Mouse (Mus musculus) neural tube, embryonic 15.5 days (tissue): ENCODE measurements at regions not wholly inside any gene's neighbourhood (a gene's known extent, or its start where the extent isn't known, plus 50 kb on each side); places are given as distances from the start of the nearest gene placed in this dataset.
A peak's percentile ranks its signal among the peaks of the same experiment; 100 is the strongest.

Experiments used
- ATAC-seq: fragments of 200-750 bp; cut with Nextera tagmentation; 2 replicates; pipeline ENCODE4 v1.8.0; 2017; ENCODE audit warnings: mild to moderate bottlenecking, moderate TSS enrichment, moderate library complexity; ENCODE audit not compliant: low FRiP score
- H3K27ac ChIP-seq: fragments of 300-500 bp; sonication (generic); replicated peaks from 2 replicates; pipeline ENCODE4 v1.5.1; 2015; ENCODE audit warnings: mild to moderate bottlenecking, inconsistent platforms
- H3K27me3 ChIP-seq: fragments of 300-500 bp; sonication (generic); replicated peaks from 2 replicates; pipeline ENCODE4 v1.6.1; 2015; ENCODE audit warnings: inconsistent platforms
- H3K36me3 ChIP-seq: fragments of 300-500 bp; sonication (generic); 2 replicates; pipeline ENCODE4 v1.6.1; 2015; ENCODE audit warnings: inconsistent platforms
- H3K4me1 ChIP-seq: fragments of 300-500 bp; sonication (generic); 2 replicates; pipeline ENCODE4 v1.6.1; 2015; ENCODE audit warnings: inconsistent platforms
- H3K4me2 ChIP-seq: fragments of 300-500 bp; sonication (generic); 2 replicates; pipeline ENCODE4 v1.6.1; 2015; ENCODE audit warnings: inconsistent platforms, mild to moderate bottlenecking, moderate library complexity
- H3K4me3 ChIP-seq: fragments of 300-500 bp; sonication (generic); replicated peaks from 2 replicates; pipeline ENCODE4 v1.5.1; 2015; ENCODE audit warnings: mild to moderate bottlenecking, inconsistent platforms
- H3K9ac ChIP-seq: fragments of 300-500 bp; sonication (generic); replicated peaks from 2 replicates; pipeline ENCODE4 v1.6.1; 2015; ENCODE audit warnings: mild to moderate bottlenecking, inconsistent platforms
- H3K9me3 ChIP-seq: fragments of 300-500 bp; sonication (generic); replicated peaks from 2 replicates; pipeline ENCODE4 v1.6.1; 2016; ENCODE audit warnings: inconsistent platforms
- WGBS: fragments of 180-500 bp; shearing (Covaris S2); methylation state at CpG from one replicate; pipeline ENCODE4 v1.1.7; 2015; ENCODE audit warnings: mixed read lengths; 5-methylcytosine and 5-hydroxymethylcytosine counted together

DNA sequence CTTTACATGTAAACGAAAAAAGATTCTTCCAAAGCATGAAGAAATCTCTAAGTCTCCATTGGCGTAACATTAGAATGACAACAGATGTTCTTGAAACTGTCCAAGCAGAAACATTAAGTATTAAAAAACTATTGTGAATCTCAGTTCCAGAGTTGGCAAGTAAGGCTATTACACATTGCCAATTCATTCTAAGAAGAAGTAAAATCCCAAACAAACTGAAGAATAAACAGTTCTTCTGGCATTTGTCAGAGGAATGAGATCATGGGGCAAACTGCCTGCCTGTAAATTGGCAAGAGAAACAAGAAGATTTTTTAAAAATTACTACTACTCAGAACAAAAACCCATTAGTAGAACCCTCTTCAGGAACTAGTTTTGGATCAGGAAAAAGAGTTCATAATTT, 680.1 kb downstream of the Nova1 start:
- Histone ChIP-seq H3K4me3 (no peak overlapping the region), H3K27ac (no peak overlapping the region), H3K9ac (no peak overlapping the region), H3K9me3 (no peaks in the 10 kb centered on the region), H3K4me1 (no peaks in the 10 kb centered on the region), H3K27me3 (no peaks in the 10 kb centered on the region), H3K36me3 (no peaks in the 10 kb centered on the region), H3K4me2 (no peak overlapping the region)
- ATAC-seq, result no peak
- WGBS, result 75% methylated on average over 2 of the region's 2 CpGs

DNA sequence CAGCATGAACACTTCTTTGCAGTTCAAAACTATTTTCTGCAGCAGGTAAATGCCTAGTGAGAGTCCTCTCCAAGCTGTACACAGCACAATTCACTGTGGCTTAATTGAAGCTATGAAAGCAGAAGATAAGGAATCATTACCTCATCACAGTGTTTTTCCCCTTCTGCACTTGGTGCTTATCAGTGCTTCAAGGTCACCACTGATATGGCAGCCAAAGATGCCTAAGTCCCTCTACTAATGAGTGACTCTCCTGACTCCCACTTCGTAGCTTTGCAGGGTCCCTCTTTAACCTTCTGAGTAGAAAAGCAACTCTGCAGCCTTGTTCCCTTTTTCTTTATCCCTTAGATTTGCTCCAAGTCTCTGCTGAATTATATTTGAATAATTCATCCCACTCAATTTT, 692.9 kb downstream of the Nova1 start:
- Histone ChIP-seq H3K4me2 (no peak overlapping the region), H3K9me3 (no peaks in the 10 kb centered on the region), H3K36me3 (no peaks in the 10 kb centered on the region), H3K27ac (no peak overlapping the region), H3K9ac (no peak overlapping the region), H3K4me1 (no peaks in the 10 kb centered on the region), H3K27me3 (no peaks in the 10 kb centered on the region), H3K4me3 (no peak overlapping the region)
- no peak for ATAC-seq
- WGBS, result 76% methylated on average over 1 of the region's 1 CpGs

GRCm38 (mm10) chr12:46111352-46111751, 707.4 kb downstream of the Nova1 start:
- no peak overlapping the region for H3K4me3 ChIP-seq
- H3K9me3 ChIP-seq, result no peaks in the 10 kb centered on the region
- H3K36me3 ChIP-seq, result no peaks in the 10 kb centered on the region
- H3K4me1 ChIP-seq, result no peaks in the 10 kb centered on the region
- ATAC-seq, result no peak
- 91% methylated on average over 4 of the region's 4 CpGs for WGBS
- H3K27me3 ChIP-seq, result no peaks in the 10 kb centered on the region
- no peak overlapping the region for H3K9ac ChIP-seq
- no peak overlapping the region for H3K4me2 ChIP-seq
- H3K27ac ChIP-seq, result no peak overlapping the region

DNA sequence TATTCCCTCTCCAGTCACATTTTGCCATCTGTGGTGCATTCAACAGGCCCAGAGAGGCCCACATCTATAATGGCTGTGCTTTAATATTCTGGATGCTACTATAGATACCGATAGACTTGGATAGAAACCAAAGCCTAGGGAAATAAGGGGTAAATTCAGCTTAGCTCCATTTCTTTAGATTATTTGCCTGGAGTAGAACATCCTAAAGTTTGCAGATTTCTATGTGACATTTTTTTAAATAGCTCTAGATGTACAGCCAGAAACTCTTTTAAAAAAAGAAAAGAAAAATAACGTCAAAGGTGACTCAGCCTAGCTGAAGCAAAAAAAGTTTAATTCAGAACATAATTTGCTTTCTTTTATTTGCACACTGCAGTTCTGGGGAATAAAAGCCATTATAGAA, 735.4 kb downstream of the Nova1 start:
- Histone ChIP-seq H3K27me3 (no peaks in the 10 kb centered on the region), H3K9ac (no peak overlapping the region), H3K9me3 (no peaks in the 10 kb centered on the region), H3K36me3 (no peaks in the 10 kb centered on the region), H3K4me3 (no peak overlapping the region), H3K4me1 (no peaks in the 10 kb centered on the region), H3K4me2 (no peak overlapping the region), H3K27ac (no peak overlapping the region)
- WGBS, result 75% methylated on average over 2 of the region's 2 CpGs
- ATAC-seq, result no peak

GRCm38 (mm10) chr12:46075789-46076217, 742.9 kb downstream of the Nova1 start:
- H3K36me3 ChIP-seq, result no peaks in the 10 kb centered on the region
- no peaks in the 10 kb centered on the region for H3K27me3 ChIP-seq
- H3K4me3 ChIP-seq, result no peak overlapping the region
- no peaks in the 10 kb centered on the region for H3K9me3 ChIP-seq
- no peak overlapping the region for H3K9ac ChIP-seq
- no peak overlapping the region; the same call in 1 of the 2 replicates for H3K27ac ChIP-seq
- 67% methylated on average over 11 of the region's 11 CpGs for WGBS
- no peak overlapping the region for H3K4me2 ChIP-seq
- no peak for ATAC-seq
- no peaks in the 10 kb centered on the region for H3K4me1 ChIP-seq

DNA sequence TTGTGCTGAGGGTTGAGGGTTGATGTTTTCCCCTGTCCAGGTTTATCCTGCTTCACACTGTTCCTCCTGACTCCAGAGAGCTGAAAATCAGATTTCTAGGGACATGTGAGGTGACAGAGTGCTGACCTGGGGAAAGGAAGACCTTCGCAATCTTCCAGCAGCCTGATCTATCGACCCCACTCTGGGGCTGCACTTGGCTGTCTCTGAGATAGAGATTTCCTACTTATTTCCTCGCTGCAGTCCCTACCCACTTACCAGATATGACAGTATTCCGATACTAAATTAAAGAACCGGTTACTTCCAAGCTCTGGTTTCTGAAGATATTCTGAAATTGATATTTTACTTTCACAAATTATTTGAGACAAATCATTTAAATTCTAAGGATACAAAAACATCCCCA, 743.4 kb downstream of the Nova1 start:
- no peaks in the 10 kb centered on the region for H3K4me1 ChIP-seq
- WGBS, result 88% methylated on average over 5 of the region's 5 CpGs
- no peaks in the 10 kb centered on the region for H3K36me3 ChIP-seq
- H3K27me3 ChIP-seq, result no peaks in the 10 kb centered on the region
- no peak overlapping the region for H3K9ac ChIP-seq
- no peak for ATAC-seq
- no peaks in the 10 kb centered on the region for H3K9me3 ChIP-seq
- H3K4me2 ChIP-seq, result no peak overlapping the region
- no peak overlapping the region for H3K27ac ChIP-seq
- H3K4me3 ChIP-seq, result no peak overlapping the region

GRCm38 (mm10) chr12:46066896-46067295, 751.8 kb downstream of the Nova1 start:
- no peak overlapping the region for H3K9ac ChIP-seq

GRCm38 (mm10) chr12:46040626-46041025, 778.1 kb downstream of the Nova1 start:
- Histone ChIP-seq H3K9me3 (no peaks in the 10 kb centered on the region), H3K4me2 (no peak overlapping the region), H3K9ac (no peak overlapping the region), H3K4me1 (no peaks in the 10 kb centered on the region), H3K36me3 (no peaks in the 10 kb centered on the region), H3K27ac (no peak overlapping the region), H3K27me3 (no peaks in the 10 kb centered on the region), H3K4me3 (no peak overlapping the region)
- ATAC-seq, result no peak

More at GRCm38 (mm10) chr12:46066896-46067295, 751.8 kb downstream of the Nova1 start:
- Histone ChIP-seq H3K4me2 (no peak overlapping the region), H3K9me3 (no peaks in the 10 kb centered on the region), H3K27ac (no peak overlapping the region), H3K36me3 (no peaks in the 10 kb centered on the region), H3K4me3 (no peak overlapping the region), H3K27me3 (no peaks in the 10 kb centered on the region), H3K4me1 (no peaks in the 10 kb centered on the region)
- WGBS, result 91% methylated on average over 2 of the region's 2 CpGs
- no peak for ATAC-seq

- ATAC-seq, result no peak
- Histone ChIP-seq H3K4me1 (no peaks in the 10 kb centered on the region), H3K9ac (no peak overlapping the region), H3K4me3 (no peak overlapping the region), H3K9me3 (no peaks in the 10 kb centered on the region), H3K4me2 (no peak overlapping the region), H3K36me3 (no peaks in the 10 kb centered on the region), H3K27me3 (no peaks in the 10 kb centered on the region), H3K27ac (no peak overlapping the region)
- WGBS, result 88% methylated on average over 1 of the region's 1 CpGs
Measured at GRCm38 (mm10) chr12:46040216-46040615, 778.5 kb downstream of the Nova1 start.

- Histone ChIP-seq H3K4me2 (no peak overlapping the region), H3K27me3 (no peaks in the 10 kb centered on the region), H3K27ac (no peak overlapping the region), H3K9me3 (no peaks in the 10 kb centered on the region), H3K4me3 (no peak overlapping the region), H3K4me1 (no peaks in the 10 kb centered on the region), H3K9ac (no peak overlapping the region), H3K36me3 (no peaks in the 10 kb centered on the region)
- WGBS, result 67% methylated on average over 3 of the region's 3 CpGs
- no peak for ATAC-seq
Measured at GRCm38 (mm10) chr12:46036540-46037094, 782.1 kb downstream of the Nova1 start.

- no peak overlapping the region for H3K4me2 ChIP-seq
- H3K9ac ChIP-seq, result no peak overlapping the region
- H3K4me3 ChIP-seq, result no peak overlapping the region
- H3K9me3 ChIP-seq, result no peaks in the 10 kb centered on the region
- no peaks in the 10 kb centered on the region for H3K36me3 ChIP-seq
- H3K27ac ChIP-seq, result no peak overlapping the region
- WGBS, result 91% methylated on average over 5 of the region's 5 CpGs
- H3K27me3 ChIP-seq, result no peaks in the 10 kb centered on the region
- H3K4me1 ChIP-seq, result no peaks in the 10 kb centered on the region
- ATAC-seq, result no peak
Measured at GRCm38 (mm10) chr12:46025266-46025665, 793.5 kb downstream of the Nova1 start.

DNA sequence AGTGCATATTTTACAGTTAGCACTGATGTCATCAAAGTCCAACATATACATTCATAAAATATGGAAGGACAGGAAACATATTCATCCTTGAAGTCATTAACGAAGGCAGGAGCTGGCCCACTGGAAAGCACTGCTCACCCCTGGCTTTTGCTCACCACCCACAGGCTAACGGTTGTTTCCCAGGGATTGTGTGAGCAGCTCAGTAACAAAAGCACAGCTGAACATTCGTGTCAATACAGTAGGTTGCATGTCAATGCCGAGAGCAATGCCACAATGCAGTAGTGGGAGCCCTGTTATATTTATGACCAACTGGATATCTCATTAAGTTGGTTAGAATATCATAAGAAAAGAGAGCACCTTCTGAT, 797.2 kb downstream of the Nova1 start:
- Histone ChIP-seq H3K9ac (no peak overlapping the region), H3K36me3 (no peaks in the 10 kb centered on the region), H3K27me3 (no peaks in the 10 kb centered on the region), H3K27ac (peak overlapping the region; percentile 54; the same call in 1 of the 2 replicates), H3K4me2 (no peak overlapping the region), H3K4me3 (no peak overlapping the region), H3K4me1 (no peaks in the 10 kb centered on the region), H3K9me3 (no peaks in the 10 kb centered on the region)
- ATAC-seq, result no peak
- 48% methylated on average over 4 of the region's 4 CpGs for WGBS
